Mouse (Mus musculus): ENCODE data around the gene Thbs3.

Thbs3 gene

DNA sequence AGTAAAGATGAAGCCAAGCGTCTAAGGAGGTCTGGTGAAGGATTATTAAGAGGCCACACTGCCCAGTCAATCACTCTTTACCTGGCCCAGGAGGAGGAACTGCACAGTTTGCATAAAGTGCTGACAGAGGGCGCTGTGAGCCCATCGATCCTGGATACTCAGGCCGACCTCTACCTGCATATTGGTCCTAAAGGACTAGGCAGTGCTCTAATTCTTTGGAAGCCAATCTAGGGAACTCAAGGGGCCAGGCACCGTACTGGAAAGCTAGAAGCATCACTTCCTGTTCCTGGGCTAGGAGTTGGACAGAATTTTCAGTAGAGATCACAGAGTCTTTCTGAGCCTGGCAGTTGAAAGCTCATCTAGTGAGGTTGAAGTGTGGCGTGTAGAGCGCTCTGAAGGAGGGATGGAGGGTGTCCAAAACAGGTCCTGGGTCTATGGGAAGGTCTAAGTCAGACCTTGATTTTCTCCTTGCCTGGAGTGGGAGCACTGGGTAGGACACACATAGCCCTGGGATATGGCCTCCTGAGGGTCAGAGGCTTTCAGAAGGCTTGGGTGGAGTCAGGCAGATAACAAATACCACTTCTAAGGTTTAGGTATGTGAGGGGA lies 35.6 kb downstream of the Thbs3 start:
- peak; percentile 72 for DNase-seq (ENCODE audit: low read depth, low spot score)

DNA sequence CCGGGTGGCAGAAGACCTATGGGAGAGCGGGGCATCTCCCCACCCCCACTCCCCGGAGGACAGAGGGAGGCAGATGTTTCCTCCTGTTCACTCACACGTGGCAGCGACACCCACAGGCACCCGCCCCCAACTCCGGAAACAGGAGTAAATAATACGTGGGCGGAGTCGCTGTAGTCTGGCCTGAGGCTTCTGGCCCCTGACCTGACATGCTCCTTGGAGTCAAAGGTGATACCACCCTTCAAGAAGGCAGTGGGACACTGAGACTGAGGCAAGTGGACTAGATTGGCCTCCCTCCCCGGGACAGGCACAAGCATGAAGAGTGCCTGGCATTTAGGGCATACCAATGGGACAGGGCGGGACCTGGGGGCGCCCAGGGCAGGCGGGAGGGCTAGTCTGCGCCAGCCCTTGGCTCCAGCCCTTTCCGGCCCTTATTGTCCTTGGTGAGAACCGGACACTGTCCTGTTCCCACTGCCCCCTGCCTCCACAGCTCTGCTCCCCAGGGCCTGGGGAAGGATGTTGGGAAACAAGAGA lies 36.5 kb downstream of the Thbs3 start:
- peak; percentile 81 for DNase-seq (ENCODE audit: low read depth, low spot score)

DNA sequence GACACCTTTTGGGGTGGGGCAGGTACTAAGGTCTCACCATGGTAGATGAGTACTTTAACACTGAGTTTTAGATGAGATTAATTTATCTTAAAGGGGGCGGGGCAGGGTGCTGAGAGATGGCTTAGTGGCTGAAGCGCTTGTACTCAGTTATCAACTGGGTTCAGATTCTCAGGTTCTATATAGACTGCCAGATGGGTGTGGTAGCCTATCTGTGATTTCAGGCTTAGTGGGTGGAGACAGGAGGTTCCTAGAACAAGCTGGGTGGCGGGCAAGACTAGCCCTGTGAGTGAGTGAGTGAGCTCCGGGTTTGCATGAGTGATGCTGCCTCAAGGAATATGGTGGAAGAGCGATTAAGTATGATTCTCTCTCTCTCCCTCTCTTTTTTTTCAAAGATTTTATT lies 40.0 kb downstream of the Thbs3 start:
- no peak for DNase-seq (ENCODE audit: low read depth, low spot score)

DNA sequence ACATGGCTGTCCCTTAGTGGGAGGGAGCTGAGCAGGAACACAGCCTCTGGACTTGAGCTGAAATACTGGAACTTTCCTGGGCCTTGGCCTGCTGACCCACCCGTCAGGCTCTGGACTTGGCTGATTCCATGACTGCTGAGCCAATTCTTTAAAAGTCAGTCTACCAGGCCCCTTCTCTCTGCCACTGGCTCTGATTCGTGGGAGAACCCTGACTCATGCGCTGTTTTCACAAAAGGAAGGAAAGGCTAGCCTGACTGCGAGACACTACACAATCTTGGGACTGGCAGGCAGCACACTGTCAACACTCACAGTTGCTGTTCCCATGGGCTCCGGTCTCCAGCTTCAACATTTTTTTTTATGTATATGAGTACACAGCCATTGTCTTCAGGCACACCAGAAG lies 41.2 kb downstream of the Thbs3 start:
- DNase-seq (ENCODE audit: low read depth, low spot score), result no peak

DNA sequence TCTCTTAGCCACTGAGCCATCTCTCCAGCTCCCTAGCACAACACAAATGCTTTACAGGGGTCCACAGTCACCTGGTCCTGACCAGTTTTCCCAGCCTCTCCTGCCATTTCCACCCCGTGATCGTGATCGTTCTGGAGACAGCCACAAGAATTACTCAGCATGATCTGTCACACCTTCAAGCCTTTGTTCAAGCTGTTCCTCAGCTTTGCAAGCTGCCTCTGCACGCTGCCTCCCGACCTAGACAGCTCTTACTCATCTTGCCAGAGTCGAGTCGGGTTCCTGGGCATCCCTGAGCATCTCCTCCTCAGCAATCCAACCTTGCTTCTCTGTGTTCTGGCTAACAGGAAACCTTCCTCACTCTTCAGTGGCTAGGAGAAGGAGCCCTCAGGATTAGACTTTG lies 44.1 kb downstream of the Thbs3 start, which contains the start of gene Dpm3:
TSS of gene Dpm3 (plus strand) at position 283 of the 400 bp plus-strand sequence.
- DNase-seq (ENCODE audit: low read depth, low spot score), result peak; percentile 67

DNA sequence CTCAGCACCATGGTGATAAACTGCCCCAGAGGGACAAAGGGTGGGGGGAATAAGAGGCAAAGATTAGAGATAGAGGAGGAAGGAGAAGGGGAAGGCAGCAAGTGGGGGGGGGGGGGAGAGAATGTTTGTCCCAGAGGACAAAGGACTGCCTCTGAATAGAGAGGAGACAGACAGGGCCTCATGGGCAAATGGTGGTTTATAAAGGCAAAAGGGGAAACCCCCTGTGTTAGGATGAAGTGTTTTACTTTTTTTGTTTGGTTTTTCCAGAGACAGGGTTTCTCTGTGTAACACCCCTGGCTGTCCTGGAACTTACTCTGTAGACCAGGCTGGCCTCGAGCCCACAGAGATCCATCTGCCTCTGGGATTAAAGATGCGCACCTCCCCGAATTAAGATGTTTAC lies 45.2 kb downstream of the Thbs3 start:
- DNase-seq (ENCODE audit: low read depth, low spot score), result no peak

DNA sequence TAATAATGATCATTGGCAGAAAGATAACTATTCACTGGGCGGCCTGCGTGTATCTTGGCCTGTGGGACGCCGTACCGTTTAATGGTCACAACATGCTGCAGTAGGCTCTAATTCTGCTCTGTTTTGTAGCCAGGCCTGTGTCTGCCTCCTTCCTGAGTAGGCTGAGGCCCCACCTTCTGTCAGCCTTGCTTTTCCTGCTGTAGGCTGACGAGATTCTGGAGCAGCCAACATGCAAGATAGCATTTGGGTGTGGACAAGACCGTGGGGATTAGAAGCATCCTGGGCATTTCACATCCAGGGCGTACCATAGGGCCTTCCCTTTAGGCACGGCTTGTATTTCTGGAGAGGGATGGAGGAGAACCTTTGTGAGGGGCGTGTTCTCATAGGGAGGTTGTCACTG lies 47.4 kb downstream of the Thbs3 start:
- DNase-seq (ENCODE audit: low read depth, low spot score), result peak; percentile 60

DNA sequence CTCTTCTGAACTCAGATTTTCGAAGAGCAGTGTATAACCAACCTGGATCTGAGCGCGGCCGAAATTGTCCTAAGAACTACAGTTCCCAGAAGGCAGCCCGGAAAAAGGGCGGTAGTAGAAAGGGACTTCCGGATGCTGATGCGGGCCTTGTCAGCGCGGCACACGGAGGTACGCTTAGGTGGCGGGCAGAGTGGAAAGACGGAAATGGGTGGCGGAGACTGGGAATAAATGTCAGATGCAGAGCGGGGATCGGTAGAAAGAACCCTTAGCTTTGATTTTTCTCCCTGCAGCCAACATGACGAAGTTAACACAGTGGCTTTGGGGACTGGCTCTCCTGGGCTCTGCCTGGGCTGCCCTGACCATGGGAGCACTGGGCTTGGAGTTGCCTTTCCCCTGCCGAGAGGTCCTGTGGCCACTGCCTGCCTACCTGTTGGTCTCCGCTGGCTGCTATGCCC lies 51.5 kb downstream of the Thbs3 start:
- DNase-seq (ENCODE audit: low read depth, low spot score), result peak; percentile 90

DNA sequence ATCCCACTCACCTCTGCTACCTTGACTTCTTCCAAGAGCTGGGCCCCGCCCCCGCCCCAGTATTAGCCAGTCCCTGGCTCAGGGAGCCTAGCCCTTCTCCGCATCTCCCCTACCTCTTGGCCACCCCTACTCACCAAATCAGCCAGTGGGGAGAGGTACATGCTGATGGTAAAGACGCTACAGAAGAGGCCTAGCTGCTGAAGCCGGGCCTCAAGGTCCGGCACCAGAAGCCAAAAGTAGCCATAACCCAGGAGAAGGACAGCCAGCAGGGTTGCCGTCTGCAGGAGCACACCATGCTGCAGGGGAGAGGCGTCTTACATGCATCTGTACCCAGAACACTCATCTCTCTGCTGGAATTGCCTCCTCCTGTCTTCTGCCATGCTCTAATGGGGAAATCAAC lies 53.9 kb downstream of the Thbs3 start:
- DNase-seq (ENCODE audit: low read depth, low spot score), result no peak

DNA sequence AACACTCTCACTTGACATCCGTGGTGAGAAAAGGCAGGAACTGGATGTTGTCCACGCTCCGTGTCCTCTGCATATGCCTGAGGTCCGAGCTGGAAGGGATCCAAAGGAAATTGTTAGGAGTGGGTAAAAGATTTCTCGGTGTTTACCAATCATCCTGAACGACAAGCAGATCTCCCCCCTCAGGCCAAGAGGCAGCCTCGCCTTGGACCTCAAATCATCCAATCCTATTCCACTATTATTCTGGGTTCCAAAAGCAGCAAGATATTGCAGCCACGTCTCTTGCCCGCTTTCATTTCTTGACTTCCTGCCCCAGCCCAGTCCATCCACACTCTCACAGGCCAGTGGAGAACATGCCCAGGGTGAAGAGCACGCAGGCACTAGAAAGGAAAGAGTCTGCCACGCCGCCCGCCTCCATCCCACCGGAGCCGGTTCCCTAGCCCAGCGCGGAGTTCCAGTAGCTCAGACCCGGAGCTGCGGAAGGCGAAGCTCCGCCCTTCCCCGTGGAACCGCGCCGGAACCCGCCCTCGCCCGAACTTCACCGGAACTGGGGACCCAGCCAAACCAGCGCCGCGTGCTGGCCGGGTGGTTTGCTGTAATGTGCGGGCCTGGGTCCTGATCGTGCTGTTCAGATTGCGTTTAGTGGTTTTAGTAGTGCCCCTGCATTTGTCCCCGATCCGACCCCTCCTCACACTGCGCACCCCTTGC lies 55.2 kb downstream of the Thbs3 start, which contains the start of gene Slc50a1:
TSS of gene Slc50a1 (minus strand) at position 520 of the 705 bp plus-strand sequence.
- peak; percentile 52 for DNase-seq (ENCODE audit: low read depth, low spot score)

DNA sequence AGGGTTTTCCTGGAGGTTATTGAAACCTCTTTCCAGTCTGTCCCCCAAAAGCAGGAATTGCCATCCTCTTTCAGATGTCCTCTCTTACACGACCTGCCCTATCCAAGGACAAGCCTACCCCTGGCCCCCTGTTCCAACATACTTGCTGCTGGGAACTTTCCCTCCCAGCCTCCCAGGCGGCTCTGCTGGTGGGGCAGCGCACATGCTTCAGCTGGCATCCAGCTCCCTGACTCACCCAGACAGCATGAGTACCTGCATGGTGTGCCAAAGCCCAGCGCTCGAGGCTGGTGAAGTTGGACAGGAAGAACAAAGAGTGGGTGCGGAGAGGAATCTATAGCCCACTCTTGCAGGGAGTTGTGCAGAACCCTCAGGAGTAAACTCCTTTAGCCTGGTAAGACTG lies 55.9 kb downstream of the Thbs3 start:
- no peak for DNase-seq (ENCODE audit: low read depth, low spot score)

DNA sequence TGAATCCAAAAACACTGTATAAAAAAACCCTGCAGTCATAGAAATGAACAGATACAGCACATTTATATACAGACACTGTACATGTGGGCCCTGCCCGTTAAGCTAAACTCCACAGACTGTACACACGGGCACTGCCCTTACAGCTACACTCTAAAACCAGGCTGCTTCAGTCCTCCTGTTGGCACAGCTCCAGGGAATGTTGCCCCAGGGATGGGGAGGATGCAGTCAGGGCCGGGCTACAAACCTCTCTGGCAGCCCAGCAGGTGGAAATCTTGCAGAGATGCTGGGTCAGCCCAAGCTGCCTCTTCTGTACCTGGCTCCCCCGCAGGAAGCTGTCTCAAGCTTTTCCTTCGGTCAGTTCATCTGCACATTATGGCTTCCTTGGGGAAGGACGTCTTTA lies 56.8 kb downstream of the Thbs3 start:
- DNase-seq (ENCODE audit: low read depth, low spot score), result no peak

DNA sequence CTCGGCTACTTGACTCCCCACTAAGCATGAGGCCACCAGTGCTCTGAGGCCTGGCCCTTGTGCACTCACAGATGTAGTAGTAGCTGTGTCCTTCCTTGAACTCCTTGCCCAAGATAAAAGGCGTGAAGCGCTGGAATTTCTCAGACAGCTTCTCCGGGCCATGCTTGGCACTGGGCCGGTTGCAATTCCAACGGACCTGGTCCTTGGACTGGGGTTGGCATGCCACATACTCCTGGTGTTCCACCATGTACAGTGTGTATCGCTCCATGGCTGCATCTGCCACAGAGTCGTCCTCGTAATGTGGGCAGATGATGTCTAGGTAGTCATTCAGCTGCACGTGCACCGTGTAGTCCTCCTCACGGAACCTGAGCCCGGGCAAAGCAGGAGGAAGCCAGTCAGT lies 61.1 kb downstream of the Thbs3 start:
- no peak for DNase-seq (ENCODE audit: low read depth, low spot score)
